Mouse (Mus musculus) ES-E14 (cell line): Measurements from ENCODE around the gene Dbn1.

Experiments used
- MAFK ChIP-seq: IDR thresholded peaks from 2 replicates; pipeline ENCODE4 v1.6.1; 2014; ENCODE audit warnings: mild to moderate bottlenecking, low read depth, low read length, inconsistent platforms; ENCODE audit not compliant: insufficient read depth
- ZC3H11A ChIP-seq: IDR thresholded peaks from 2 replicates; pipeline ENCODE4 v1.6.1; 2012; ENCODE audit warnings: low read depth, mild to moderate bottlenecking, inconsistent platforms, low read length, borderline replicate concordance
- ZNF384 ChIP-seq: IDR thresholded peaks from 2 replicates; pipeline ENCODE4 v1.6.1; 2012; ENCODE audit warnings: low read depth, low read length, inconsistent platforms

DNA sequence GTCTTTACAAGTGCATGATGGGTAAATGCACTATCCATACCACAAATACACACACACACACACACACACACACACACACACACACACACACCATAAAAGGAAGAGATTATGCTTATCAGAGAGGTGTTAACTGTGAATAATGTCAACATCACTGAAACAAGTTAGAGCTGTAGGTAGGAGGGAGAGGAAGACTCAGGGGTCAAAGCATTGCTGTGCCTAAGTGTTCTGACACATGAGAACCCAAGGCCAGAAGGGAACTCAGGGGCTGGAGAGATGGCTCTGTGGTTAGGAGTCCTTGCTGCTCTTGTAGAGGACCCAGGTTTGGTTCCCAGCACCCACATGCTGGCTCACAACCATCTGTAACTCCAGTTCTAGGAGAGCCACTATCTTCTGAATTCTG lies 8.0 kb downstream of the Dbn1 start:
- TF ChIP-seq ZNF384 (no peak), MAFK (no peak), ZC3H11A (no peak)
